Mouse (Mus musculus) intestine, postnatal 0 days (tissue): Measurements from ENCODE around the gene Il22ra2. TPM values are rescaled to one million over a fixed set of nuclear protein-coding genes. Genes with fewer than 3 reads are reported as not detected.

Experiments
- ATAC-seq: fragments of 200-750 bp; cut with Nextera tagmentation; 2 replicates; pipeline ENCODE4 v1.8.0; 2017; ENCODE audit warnings: mild to moderate bottlenecking, moderate TSS enrichment, moderate library complexity
- H3K27ac ChIP-seq: fragments of 300-500 bp; sonication (generic); 2 replicates; pipeline ENCODE4 v1.5.1; 2014; ENCODE audit warnings: mild to moderate bottlenecking, low read depth, low read length, moderate library complexity
- H3K27me3 ChIP-seq: fragments of 300-500 bp; sonication (generic); replicated peaks from 2 replicates; pipeline ENCODE4 v1.6.1; 2014; ENCODE audit warnings: low read length, mixed read lengths; ENCODE audit not compliant: control insufficient read depth, insufficient read depth
- H3K36me3 ChIP-seq: fragments of 300-500 bp; sonication (generic); 2 replicates; pipeline ENCODE4 v1.6.1; 2014; ENCODE audit warnings: mild to moderate bottlenecking, moderate library complexity; ENCODE audit not compliant: control insufficient read depth, insufficient read depth
- H3K4me1 ChIP-seq: fragments of 300-500 bp; sonication (generic); replicated peaks from 2 replicates; pipeline ENCODE4 v1.6.1; 2014; ENCODE audit warnings: antibody characterized with exemption, low read length, mixed read lengths; ENCODE audit not compliant: control insufficient read depth, insufficient read depth
- H3K4me2 ChIP-seq: fragments of 300-500 bp; sonication (generic); replicated peaks from 2 replicates; pipeline ENCODE4 v1.6.1; 2014; ENCODE audit warnings: low read depth, mild to moderate bottlenecking, moderate library complexity
- H3K4me3 ChIP-seq: fragments of 300-500 bp; sonication (generic); 2 replicates; pipeline ENCODE4 v1.5.1; 2014; ENCODE audit warnings: low read depth, low read length
- H3K9ac ChIP-seq: fragments of 300-500 bp; sonication (generic); 2 replicates; pipeline ENCODE4 v1.6.1; 2014; ENCODE audit warnings: mild to moderate bottlenecking, low read depth, low read length
- H3K9me3 ChIP-seq: fragments of 300-500 bp; sonication (generic); 2 replicates; pipeline ENCODE4 v1.6.1; 2016; ENCODE audit warnings: mixed run types; ENCODE audit not compliant: control insufficient read depth
- CTCF ChIP-seq: sonication (generic); IDR thresholded peaks from 2 replicates; pipeline ENCODE4 v1.5.1; 2016; ENCODE audit warnings: low read depth, mild to moderate bottlenecking, control low read depth, antibody characterized with exemption, moderate library complexity
- WGBS: fragments of 180-500 bp; shearing (Covaris S2); extraction: QIAGEN DNeasy Blood & Tissue Kit; methylation state at CpG from one replicate; pipeline ENCODE4 v1.1.7; 2014; 5-methylcytosine and 5-hydroxymethylcytosine counted together
- polyA plus RNA-seq: library from polyadenylated mRNA; unstranded; fragments of >200 nt; fragmentation: Nextera tagmentation; extraction: Ambion mirVana; gene quantifications from 2 replicates; pipeline ENCODE4 v1.2.1, GENCODE M21; 2015

Il22ra2 gene
- polyA plus RNA-seq, 1 experiment from 2014 or later = 0.18 TPM

GRCm38 (mm10) chr10:19611616-19612015 lies 10.2 kb upstream of the Il22ra2 start:
- no peak for ATAC-seq
- WGBS = 38% methylated on average over 2 of the region's 2 CpGs
- no peaks in the 10 kb centered on the region for H3K9me3 ChIP-seq

GRCm38 (mm10) chr10:19613111-19613753 lies 8.6 kb upstream of the Il22ra2 start:
- Histone ChIP-seq H3K9ac (no peak overlapping the region), H3K4me3 (no peak overlapping the region), H3K27me3 (no peaks in the 10 kb centered on the region), H3K27ac (no peak overlapping the region), H3K36me3 (peaks cover 23% of the 10 kb centered on the region; the same call in 1 of the 2 replicates), H3K4me2 (no peak overlapping the region), H3K9me3 (no peaks in the 10 kb centered on the region), H3K4me1 (no peaks in the 10 kb centered on the region)
- TF ChIP-seq CTCF = no peak
- WGBS = 43% methylated on average over 7 of the region's 7 CpGs
- no peak for ATAC-seq

More at GRCm38 (mm10) chr10:19611616-19612015, 10.2 kb upstream of the Il22ra2 start:
- Histone ChIP-seq H3K36me3 (peaks cover 38% of the 10 kb centered on the region), H3K4me1 (no peaks in the 10 kb centered on the region), H3K9ac (no peak overlapping the region), H3K4me3 (no peak overlapping the region), H3K4me2 (no peak overlapping the region), H3K27ac (no peak overlapping the region), H3K27me3 (no peaks in the 10 kb centered on the region)
- no peak for TF ChIP-seq CTCF

- 77% methylated on average over 5 of the region's 5 CpGs for WGBS
- ATAC-seq = no peak
- H3K27ac ChIP-seq = no peak overlapping the region
- no peak overlapping the region for H3K4me2 ChIP-seq
- H3K36me3 ChIP-seq = no peaks in the 10 kb centered on the region
- no peak overlapping the region for H3K9ac ChIP-seq
- no peaks in the 10 kb centered on the region for H3K27me3 ChIP-seq
- H3K4me3 ChIP-seq = no peak overlapping the region
- H3K9me3 ChIP-seq = no peaks in the 10 kb centered on the region
- no peak for TF ChIP-seq CTCF
- H3K4me1 ChIP-seq = no peaks in the 10 kb centered on the region
These were observed 2.1 kb upstream of the Il22ra2 start for GRCm38 (mm10) chr10:19619736-19620135.

- no peak overlapping the region for H3K27ac ChIP-seq
- H3K4me2 ChIP-seq = no peak overlapping the region
- H3K4me3 ChIP-seq = no peak overlapping the region
- H3K4me1 ChIP-seq = no peaks in the 10 kb centered on the region
- H3K9me3 ChIP-seq = no peaks in the 10 kb centered on the region
- no peak for ATAC-seq
- 93% methylated on average over 1 of the region's 1 CpGs for WGBS
- TF ChIP-seq CTCF = no peak
- H3K9ac ChIP-seq = no peak overlapping the region
- no peaks in the 10 kb centered on the region for H3K27me3 ChIP-seq
- no peaks in the 10 kb centered on the region for H3K36me3 ChIP-seq
These were observed 2.8 kb downstream of the Il22ra2 start for GRCm38 (mm10) chr10:19624617-19625016.

GRCm38 (mm10) chr10:19627342-19627741 lies 5.5 kb downstream of the Il22ra2 start:
- H3K4me2 ChIP-seq = no peak overlapping the region
- no peak for ATAC-seq
- TF ChIP-seq CTCF = no peak
- 97% methylated on average over 2 of the region's 2 CpGs for WGBS
- H3K4me3 ChIP-seq = no peak overlapping the region
- no peak overlapping the region for H3K9ac ChIP-seq
- H3K9me3 ChIP-seq = no peaks in the 10 kb centered on the region
- H3K36me3 ChIP-seq = no peaks in the 10 kb centered on the region
- H3K27ac ChIP-seq = no peak overlapping the region
- H3K4me1 ChIP-seq = no peaks in the 10 kb centered on the region
- H3K27me3 ChIP-seq = no peaks in the 10 kb centered on the region

- Histone ChIP-seq H3K9me3 (no peaks in the 10 kb centered on the region), H3K4me3 (no peak overlapping the region), H3K4me1 (no peaks in the 10 kb centered on the region), H3K27me3 (no peaks in the 10 kb centered on the region), H3K4me2 (no peak overlapping the region), H3K9ac (no peak overlapping the region), H3K27ac (no peak overlapping the region), H3K36me3 (no peaks in the 10 kb centered on the region)
- peak; percentile 43; the same call in 1 of the 2 replicates for ATAC-seq
- 75% methylated on average over 4 of the region's 4 CpGs for WGBS
- no peak for TF ChIP-seq CTCF
These were observed 6.0 kb downstream of the Il22ra2 start for GRCm38 (mm10) chr10:19627748-19628147.
